Mouse (Mus musculus): ENCODE measurements at regions not wholly inside any gene's neighbourhood (a gene's known extent, or its start where the extent isn't known, plus 50 kb on each side); places are given as distances from the start of the nearest gene placed in this dataset.

DNA sequence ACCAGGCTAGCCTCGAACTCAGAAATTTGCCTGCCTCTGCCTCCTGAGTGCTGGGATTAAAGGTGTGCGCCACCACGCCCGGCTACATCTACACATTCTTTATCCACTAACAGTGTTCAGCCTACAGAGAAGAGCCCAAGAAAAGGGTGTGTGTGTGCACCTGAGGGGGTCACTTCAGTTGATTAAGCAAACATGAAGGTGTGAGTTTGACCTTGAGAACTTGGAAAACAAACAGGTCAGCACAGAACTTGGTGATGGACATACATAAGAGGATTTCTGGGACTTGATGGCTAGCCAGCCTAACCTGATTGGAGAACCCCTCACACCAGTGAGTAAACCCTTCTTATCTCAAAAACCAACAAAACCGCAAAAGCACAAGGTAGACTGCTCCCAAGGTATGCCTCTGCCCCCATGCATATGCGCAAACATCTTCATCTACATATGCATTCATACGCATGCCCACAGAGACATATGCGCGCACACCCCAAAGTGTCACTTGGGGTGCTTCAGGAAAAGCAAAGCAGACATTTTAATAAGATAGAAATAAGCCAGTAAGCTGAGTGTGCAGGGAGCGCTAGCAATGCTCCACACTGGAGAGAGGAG, 52.0 kb upstream of the Sfmbt2 start:
- Histone ChIP-seq H3K27me3 (ENCODE audit: control insufficient read depth, insufficient read depth, low read length) (no peaks in the 10 kb centered on the region), H3K36me3 (ENCODE audit: control insufficient read depth, insufficient read depth, low read length) (no peaks in the 10 kb centered on the region), H3K4me1 (replicated peaks; ENCODE audit: control insufficient read depth, insufficient read depth, low read length) (peaks cover 10% of the 10 kb centered on the region), H3K4me3 (ENCODE audit: control insufficient read depth, insufficient read depth, low read length) (no peak overlapping the region), H3K27ac (ENCODE audit: control insufficient read depth, insufficient read depth, low read length) (no peak overlapping the region)
- no peak for DNase-seq
- TF ChIP-seq CTCF (IDR thresholded peaks at IDR 0.05; ENCODE audit: borderline replicate concordance, control insufficient read depth, extremely low read depth, insufficient read depth, low read length, poor library complexity), result no peak
- TF ChIP-seq POLR2A (IDR thresholded peaks at IDR 0.05; ENCODE audit: control insufficient read depth, extremely low read depth, insufficient read depth, low read length, poor library complexity), result no peak
- 96% methylated on average over 10 of the region's 10 CpGs for WGBS

Measured in thymus, adult 2 months (tissue).